Mouse (Mus musculus) CH12.LX (cell line): ENCODE data around the gene Lrrn2.

ENCODE experiments used
- CHD2 ChIP-seq: IDR thresholded peaks from 2 replicates; pipeline ENCODE4 v1.6.1; 2011; ENCODE audit warnings: low read length, improper control_type of control experiment
- POLR2AphosphoS2 ChIP-seq: IDR thresholded peaks from 2 replicates; pipeline ENCODE4 v1.6.1; 2011; ENCODE audit warnings: low read depth, low read length, improper control_type of control experiment

GRCm38 (mm10) chr1:132982728-132983127, 102.7 kb downstream of the Lrrn2 start:
- TF ChIP-seq POLR2AphosphoS2 (peak; percentile 23; the same call in 1 of the 2 replicates), CHD2 (no peak)
